Comparison of ENCODE assay signal across 9 mouse cellular contexts in the genomic region with DNA sequence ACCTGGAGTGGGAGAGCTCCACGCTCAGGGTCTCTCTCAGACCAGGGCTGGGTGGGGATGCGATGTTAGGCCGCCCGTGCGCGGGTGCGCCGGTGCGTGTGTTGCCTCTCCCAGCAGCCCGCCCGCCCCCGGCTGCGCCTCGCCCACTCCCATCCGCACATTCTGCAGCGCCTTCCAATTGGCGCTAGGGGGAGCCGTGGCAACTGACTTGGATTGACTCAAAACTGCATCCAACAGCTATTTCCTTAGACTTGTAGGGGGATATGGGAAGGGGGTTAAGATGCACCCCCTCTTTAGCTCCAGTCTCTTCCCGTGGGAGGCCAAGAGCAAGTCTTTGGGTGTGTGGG. TPM values are rescaled to one million over a fixed set of nuclear protein-coding genes. Genes with fewer than 3 reads are reported as not detected.
DNase-seq lines count a peak whose midpoint lies in the region; ATAC-seq lines count a peak whose summit lies in the region.
"Had no signal": no experiment of that assay in that cellular context is flagged by ENCODE, and none has a peak within 500 bp of the region (broad histone marks: within the 10 kb centered on the region; RNA-seq: fewer than 3 reads in every experiment).

No protein-coding gene starts in this region.

- peaks cover 69% of the 10 kb centered on the region for H3K4me1 ChIP-seq in limb, embryonic 10.5 days
- H3K4me1 ChIP-seq in midbrain, embryonic 10.5 days = peaks cover 54% of the 10 kb centered on the region

- peak overlapping the region; percentile 98 for H3K4me3 ChIP-seq in limb, embryonic 10.5 days
- peak overlapping the region; percentile 97 for H3K4me3 ChIP-seq in midbrain, embryonic 10.5 days

- H3K27ac ChIP-seq in limb, embryonic 10.5 days = peak overlapping the region; percentile 100
- peak overlapping the region; percentile 96 for H3K27ac ChIP-seq in midbrain, embryonic 10.5 days (replicated peaks)

- H3K27me3 ChIP-seq in limb, embryonic 10.5 days (ENCODE audit: low read depth, poor library complexity, severe bottlenecking) = peaks cover 13% of the 10 kb centered on the region
- H3K27me3 ChIP-seq in midbrain, embryonic 10.5 days (ENCODE audit: low read depth, poor library complexity, severe bottlenecking) = peaks cover 28% of the 10 kb centered on the region
- H3K27me3 ChIP-seq: Patski had no signal

- DNase-seq in cerebellum, adult 8-10 months = no peak
- peak; percentile 74 for DNase-seq in gastrocnemius, postnatal 10 days
- peak; percentile 82 for DNase-seq in kidney, adult 18-20 months
- peak; percentile 93 for DNase-seq in limb, embryonic 10.5 days (ENCODE audit: low spot score)
- DNase-seq in midbrain, embryonic 10.5 days (ENCODE audit: low spot score) = peak; percentile 91
- DNase-seq in right cerebral cortex, postnatal 4 days = peak; percentile 89

- WGBS in limb, embryonic 10.5 days = under 1% methylated on average over 19 of the region's 19 CpGs
- WGBS in midbrain, embryonic 10.5 days = 0% methylated on average over 19 of the region's 19 CpGs

- ATAC-seq in cerebellum, adult (ENCODE audit: insufficient number of reproducible peaks, low FRiP score, low TSS enrichment) = 0 out of 2 replicates have a peak, but pooled peaks have one; percentile 27
- ATAC-seq in common myeloid progenitor, adult 5-6 weeks (replicated peaks; ENCODE audit: low read depth, poor library complexity, severe bottlenecking) = 0 out of 2 replicates have a peak, but pooled peaks have one; percentile 12
- ATAC-seq: Patski had no signal

- no peaks in the 10 kb centered on the region for H3K36me3 ChIP-seq in limb, embryonic 10.5 days
- no peaks in the 10 kb centered on the region for H3K36me3 ChIP-seq in midbrain, embryonic 10.5 days

- no peaks in the 10 kb centered on the region for H3K9me3 ChIP-seq in limb, embryonic 10.5 days (replicated peaks)
- no peaks in the 10 kb centered on the region for H3K9me3 ChIP-seq in midbrain, embryonic 10.5 days (replicated peaks)

RNA-seq across cellular contexts. Expression of gene Ier5l, which starts 4.2 kb away (rescaled TPM):
- 0.58 and 1.8 TPM in 2 replicates for total RNA-seq in common myeloid progenitor, adult 5-6 weeks (2017)
- 1 to 10 TPM; 4.8 to 7.4 TPM for total RNA-seq in gastrocnemius, postnatal 10 days (2021)
- polyA plus RNA-seq in limb, embryonic 10.5 days (2016; fragmentation: Nextera tagmentation; extraction: Ambion mirVana) = 2.2 and 2.9 TPM in 2 replicates
- 2.0 and 2.3 TPM in 2 replicates for polyA plus RNA-seq in midbrain, embryonic 10.5 days (2016; fragmentation: Nextera tagmentation; extraction: Ambion mirVana)

RNA-seq across cellular contexts. Expression of gene Ptpa, which starts 53.9 kb away (rescaled TPM):
- total RNA-seq in common myeloid progenitor, adult 5-6 weeks (2017) = 46.4 and 76.0 TPM in 2 replicates
- total RNA-seq in gastrocnemius, postnatal 10 days (2021) = 100 to 1,000 TPM in 1 of 2 experiments, 10 to 100 TPM in 1; 95.1 to 101 TPM
- 172 and 177 TPM in 2 replicates for polyA plus RNA-seq in limb, embryonic 10.5 days (2016; fragmentation: Nextera tagmentation; extraction: Ambion mirVana)
- 151 and 152 TPM in 2 replicates for polyA plus RNA-seq in midbrain, embryonic 10.5 days (2016; fragmentation: Nextera tagmentation; extraction: Ambion mirVana)

RNA-seq across cellular contexts. Expression of gene Crat, which starts 54.2 kb away (rescaled TPM):
- 17.1 and 17.3 TPM in 2 replicates for total RNA-seq in common myeloid progenitor, adult 5-6 weeks (2017)
- total RNA-seq in gastrocnemius, postnatal 10 days (2021) = 100 to 1,000 TPM; 228 to 262 TPM
- polyA plus RNA-seq in limb, embryonic 10.5 days (2016; fragmentation: Nextera tagmentation; extraction: Ambion mirVana) = 21.9 and 22.9 TPM in 2 replicates
- 22.5 and 23.7 TPM in 2 replicates for polyA plus RNA-seq in midbrain, embryonic 10.5 days (2016; fragmentation: Nextera tagmentation; extraction: Ambion mirVana)

Comparison
In these comparisons a context has a peak if more than half of its experiments do, and no peak if none do; other contexts are left out.
1. RNA of gene Crat, which starts 54.2 kb away (total RNA-seq): 228 to 262 TPM in gastrocnemius, postnatal 10 days; 17.1 to 17.3 TPM in common myeloid progenitor, adult 5-6 weeks; every median in the first group is over 10 times any median in the second.